Mouse (Mus musculus): ENCODE results near the gene Zfhx3. TPM values are rescaled to one million over a fixed set of nuclear protein-coding genes. Genes with fewer than 3 reads are reported as not detected.

Zfhx3 gene
- polyA plus RNA-seq, 1 experiment from 2014 or later: 34.7 TPM

GRCm38 (mm10) chr8:108580364-108580763 is 637.9 kb downstream of the Zfhx3 start:
- Histone ChIP-seq H3K4me2 (replicated peaks) (no peak overlapping the region), H3K4me1 (replicated peaks; ENCODE audit: control insufficient read depth, insufficient read depth, low read length) (peaks cover 14% of the 10 kb centered on the region), H3K9ac (no peak overlapping the region), H3K36me3 (replicated peaks; ENCODE audit: control insufficient read depth, insufficient read depth) (no peaks in the 10 kb centered on the region), H3K27ac (no peak overlapping the region), H3K9me3 (ENCODE audit: control insufficient read depth, low read length) (no peaks in the 10 kb centered on the region), H3K27me3 (ENCODE audit: control insufficient read depth, insufficient read depth, low read length) (no peaks in the 10 kb centered on the region; the same call in 1 of the 2 replicates), H3K4me3 (replicated peaks; ENCODE audit: low read length) (no peak overlapping the region)
- ATAC-seq (ENCODE audit: low FRiP score) (no peak), DNase-seq (ENCODE audit: low spot score) (no peak)
- 96% methylated on average over 5 of the region's 5 CpGs for WGBS

DNA sequence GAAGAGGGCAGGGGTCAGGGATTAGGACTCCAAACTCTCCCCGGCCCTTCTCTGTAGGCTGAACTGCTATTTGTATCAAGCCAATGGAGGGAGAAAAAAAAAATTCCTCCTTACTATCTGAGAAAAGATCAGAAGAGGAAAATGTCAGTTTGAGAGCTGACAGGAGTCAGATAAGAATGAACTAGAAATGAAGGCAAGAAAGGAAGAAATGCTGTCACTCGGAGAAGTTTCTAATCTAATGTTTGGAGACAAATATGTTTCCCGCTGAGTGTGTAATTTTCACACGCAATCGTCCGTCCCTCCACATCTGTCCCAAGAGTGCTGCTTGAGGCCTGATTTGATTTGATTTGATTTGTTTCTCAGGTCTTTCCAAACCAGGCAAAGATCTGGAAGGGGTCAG is 639.1 kb downstream of the Zfhx3 start:
- H3K4me1 ChIP-seq (replicated peaks; ENCODE audit: control insufficient read depth, insufficient read depth, low read length): peaks cover 14% of the 10 kb centered on the region
- H3K36me3 ChIP-seq (replicated peaks; ENCODE audit: control insufficient read depth, insufficient read depth): no peaks in the 10 kb centered on the region
- no peak overlapping the region for H3K9ac ChIP-seq
- no peak overlapping the region for H3K4me3 ChIP-seq (replicated peaks; ENCODE audit: low read length)
- 64% methylated on average over 6 of the region's 6 CpGs for WGBS
- no peak overlapping the region for H3K27ac ChIP-seq
- no peak for DNase-seq (ENCODE audit: low spot score)
- no peaks in the 10 kb centered on the region; the same call in 1 of the 2 replicates for H3K27me3 ChIP-seq (ENCODE audit: control insufficient read depth, insufficient read depth, low read length)
- no peak overlapping the region for H3K4me2 ChIP-seq (replicated peaks)
- H3K9me3 ChIP-seq (ENCODE audit: control insufficient read depth, low read length): no peaks in the 10 kb centered on the region
- ATAC-seq (ENCODE audit: low FRiP score): no peak

- Histone ChIP-seq H3K4me2 (replicated peaks) (no peak overlapping the region), H3K4me3 (replicated peaks; ENCODE audit: low read length) (no peak overlapping the region), H3K4me1 (replicated peaks; ENCODE audit: control insufficient read depth, insufficient read depth, low read length) (peaks cover 12% of the 10 kb centered on the region), H3K27me3 (ENCODE audit: control insufficient read depth, insufficient read depth, low read length) (no peaks in the 10 kb centered on the region; the same call in 1 of the 2 replicates), H3K36me3 (replicated peaks; ENCODE audit: control insufficient read depth, insufficient read depth) (no peaks in the 10 kb centered on the region), H3K27ac (no peak overlapping the region), H3K9me3 (ENCODE audit: control insufficient read depth, low read length) (no peaks in the 10 kb centered on the region), H3K9ac (no peak overlapping the region)
- no peak for DNase-seq (ENCODE audit: low spot score)
- WGBS: 85% methylated on average over 3 of the region's 3 CpGs
- no peak for ATAC-seq (ENCODE audit: low FRiP score)
These were observed 639.8 kb downstream of the Zfhx3 start for GRCm38 (mm10) chr8:108582251-108582650.

GRCm38 (mm10) chr8:108583261-108583660 is 640.8 kb downstream of the Zfhx3 start:
- ATAC-seq (ENCODE audit: low FRiP score): no peak
- H3K4me1 ChIP-seq (replicated peaks; ENCODE audit: control insufficient read depth, insufficient read depth, low read length): peaks cover 5% of the 10 kb centered on the region; the same call in 1 of the 2 replicates
- H3K4me2 ChIP-seq (replicated peaks): no peak overlapping the region
- 88% methylated on average over 4 of the region's 4 CpGs for WGBS
- H3K9me3 ChIP-seq (ENCODE audit: control insufficient read depth, low read length): no peaks in the 10 kb centered on the region
- H3K27ac ChIP-seq: no peak overlapping the region
- DNase-seq (ENCODE audit: low spot score): no peak
- no peak overlapping the region for H3K4me3 ChIP-seq (replicated peaks; ENCODE audit: low read length)
- no peaks in the 10 kb centered on the region; the same call in 1 of the 2 replicates for H3K27me3 ChIP-seq (ENCODE audit: control insufficient read depth, insufficient read depth, low read length)
- no peak overlapping the region for H3K9ac ChIP-seq
- no peaks in the 10 kb centered on the region for H3K36me3 ChIP-seq (replicated peaks; ENCODE audit: control insufficient read depth, insufficient read depth)

- H3K4me2 ChIP-seq (replicated peaks): no peak overlapping the region
- no peak overlapping the region for H3K9ac ChIP-seq
- H3K4me1 ChIP-seq (replicated peaks; ENCODE audit: control insufficient read depth, insufficient read depth, low read length): no peaks in the 10 kb centered on the region
- no peaks in the 10 kb centered on the region for H3K36me3 ChIP-seq (replicated peaks; ENCODE audit: control insufficient read depth, insufficient read depth)
- DNase-seq (ENCODE audit: low spot score) (no peak), ATAC-seq (ENCODE audit: low FRiP score) (no peak)
- no peak overlapping the region for H3K4me3 ChIP-seq (replicated peaks; ENCODE audit: low read length)
- no peaks in the 10 kb centered on the region; the same call in 1 of the 2 replicates for H3K27me3 ChIP-seq (ENCODE audit: control insufficient read depth, insufficient read depth, low read length)
- 84% methylated on average over 9 of the region's 9 CpGs for WGBS
- no peak overlapping the region for H3K27ac ChIP-seq
- no peaks in the 10 kb centered on the region for H3K9me3 ChIP-seq (ENCODE audit: control insufficient read depth, low read length)
These were observed 641.6 kb downstream of the Zfhx3 start for GRCm38 (mm10) chr8:108583867-108584661.

DNA sequence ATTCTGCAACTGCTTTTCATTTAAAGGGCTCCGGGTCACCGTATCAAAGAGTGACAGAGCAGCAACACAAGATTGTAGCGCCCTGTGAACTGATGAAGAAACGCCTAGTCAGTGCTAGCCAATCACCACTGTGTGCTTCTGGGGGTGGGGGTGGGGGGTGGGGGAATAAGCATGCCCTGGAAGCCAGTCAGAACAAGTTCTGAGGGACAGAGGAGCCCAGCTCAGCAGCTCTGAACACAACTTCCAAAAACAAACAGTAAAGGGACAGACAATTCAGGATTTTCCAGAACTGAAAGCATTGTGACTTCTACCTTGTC is 642.2 kb downstream of the Zfhx3 start:
- no peaks in the 10 kb centered on the region for H3K36me3 ChIP-seq (replicated peaks; ENCODE audit: control insufficient read depth, insufficient read depth)
- H3K4me2 ChIP-seq (replicated peaks): no peak overlapping the region
- H3K27ac ChIP-seq: no peak overlapping the region
- H3K4me1 ChIP-seq (replicated peaks; ENCODE audit: control insufficient read depth, insufficient read depth, low read length): no peaks in the 10 kb centered on the region
- no peaks in the 10 kb centered on the region for H3K9me3 ChIP-seq (ENCODE audit: control insufficient read depth, low read length)
- ATAC-seq (ENCODE audit: low FRiP score): no peak
- H3K27me3 ChIP-seq (ENCODE audit: control insufficient read depth, insufficient read depth, low read length): no peaks in the 10 kb centered on the region; the same call in 1 of the 2 replicates
- DNase-seq (ENCODE audit: low spot score): no peak
- no peak overlapping the region for H3K4me3 ChIP-seq (replicated peaks; ENCODE audit: low read length)
- WGBS: 87% methylated on average over 4 of the region's 4 CpGs
- no peak overlapping the region for H3K9ac ChIP-seq

DNA sequence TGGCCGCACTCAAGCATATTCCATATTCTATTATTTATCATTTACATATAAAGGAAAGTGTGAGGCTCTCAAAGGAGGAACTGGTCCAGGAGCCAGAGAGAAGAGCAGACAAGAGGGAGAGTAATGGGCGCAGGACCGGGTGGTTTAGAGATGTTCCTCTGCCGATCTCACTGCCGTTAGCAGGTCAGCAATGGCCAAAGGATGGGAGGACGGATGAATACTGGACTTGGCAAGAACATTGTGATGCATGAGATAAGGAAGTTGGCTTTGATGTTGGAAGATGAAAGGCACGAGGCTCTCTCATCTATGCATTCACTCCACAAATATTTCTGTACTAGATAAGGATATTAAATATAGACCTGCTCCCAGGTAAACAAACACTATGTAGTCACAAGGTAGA is 648.6 kb downstream of the Zfhx3 start:
- Histone ChIP-seq H3K4me2 (replicated peaks) (no peak overlapping the region), H3K4me3 (replicated peaks; ENCODE audit: low read length) (no peak overlapping the region), H3K9ac (no peak overlapping the region), H3K4me1 (replicated peaks; ENCODE audit: control insufficient read depth, insufficient read depth, low read length) (peaks cover 7% of the 10 kb centered on the region; the same call in 1 of the 2 replicates), H3K27ac (no peak overlapping the region), H3K36me3 (replicated peaks; ENCODE audit: control insufficient read depth, insufficient read depth) (no peaks in the 10 kb centered on the region), H3K9me3 (ENCODE audit: control insufficient read depth, low read length) (no peaks in the 10 kb centered on the region), H3K27me3 (ENCODE audit: control insufficient read depth, insufficient read depth, low read length) (0 out of 2 replicates have a peak, but pooled peaks cover 3% of the 10 kb centered on the region)
- DNase-seq (ENCODE audit: low spot score): no peak
- WGBS: 90% methylated on average over 7 of the region's 7 CpGs
- ATAC-seq (ENCODE audit: low FRiP score): no peak

GRCm38 (mm10) chr8:108592028-108592724 is 649.7 kb downstream of the Zfhx3 start:
- H3K9ac ChIP-seq: no peak overlapping the region
- ATAC-seq (ENCODE audit: low FRiP score): no peak
- H3K36me3 ChIP-seq (replicated peaks; ENCODE audit: control insufficient read depth, insufficient read depth): no peaks in the 10 kb centered on the region
- 96% methylated on average over 11 of the region's 11 CpGs for WGBS
- 0 out of 2 replicates have a peak, but pooled peaks cover 3% of the 10 kb centered on the region for H3K27me3 ChIP-seq (ENCODE audit: control insufficient read depth, insufficient read depth, low read length)
- H3K4me2 ChIP-seq (replicated peaks): no peak overlapping the region
- H3K4me3 ChIP-seq (replicated peaks; ENCODE audit: low read length): no peak overlapping the region
- no peak overlapping the region for H3K27ac ChIP-seq
- H3K9me3 ChIP-seq (ENCODE audit: control insufficient read depth, low read length): no peaks in the 10 kb centered on the region
- H3K4me1 ChIP-seq (replicated peaks; ENCODE audit: control insufficient read depth, insufficient read depth, low read length): peaks cover 7% of the 10 kb centered on the region; the same call in 1 of the 2 replicates
- no peak for DNase-seq (ENCODE audit: low spot score)

- H3K4me3 ChIP-seq (replicated peaks; ENCODE audit: low read length): no peak overlapping the region
- no peak overlapping the region for H3K4me2 ChIP-seq (replicated peaks)
- WGBS: 43% methylated on average over 13 of the region's 13 CpGs
- H3K36me3 ChIP-seq (replicated peaks; ENCODE audit: control insufficient read depth, insufficient read depth): no peaks in the 10 kb centered on the region
- no peak overlapping the region for H3K27ac ChIP-seq
- no peak overlapping the region for H3K9ac ChIP-seq
- H3K27me3 ChIP-seq (ENCODE audit: control insufficient read depth, insufficient read depth, low read length): 0 out of 2 replicates have a peak, but pooled peaks cover 3% of the 10 kb centered on the region
- no peak for ATAC-seq (ENCODE audit: low FRiP score)
- no peak for DNase-seq (ENCODE audit: low spot score)
- H3K9me3 ChIP-seq (ENCODE audit: control insufficient read depth, low read length): no peaks in the 10 kb centered on the region
- peaks cover 7% of the 10 kb centered on the region; the same call in 1 of the 2 replicates for H3K4me1 ChIP-seq (replicated peaks; ENCODE audit: control insufficient read depth, insufficient read depth, low read length)
These were observed 650.6 kb downstream of the Zfhx3 start for GRCm38 (mm10) chr8:108592990-108593589.

Measured in hindbrain, embryonic 14.5 days (tissue).